Mouse (Mus musculus): Measurements from ENCODE around the gene Adamts12. TPM values are rescaled to one million over a fixed set of nuclear protein-coding genes. Genes with fewer than 3 reads are reported as not detected.

Gene Adamts12
- not detected for polyA plus RNA-seq (2017; shearing (Covaris generic))

GRCm38 (mm10) chr15:11064558-11065411 is at the start of gene Adamts12:
Gene Adamts12 (plus strand): TSS chr15:11064790.
- no peak for ATAC-seq

DNA sequence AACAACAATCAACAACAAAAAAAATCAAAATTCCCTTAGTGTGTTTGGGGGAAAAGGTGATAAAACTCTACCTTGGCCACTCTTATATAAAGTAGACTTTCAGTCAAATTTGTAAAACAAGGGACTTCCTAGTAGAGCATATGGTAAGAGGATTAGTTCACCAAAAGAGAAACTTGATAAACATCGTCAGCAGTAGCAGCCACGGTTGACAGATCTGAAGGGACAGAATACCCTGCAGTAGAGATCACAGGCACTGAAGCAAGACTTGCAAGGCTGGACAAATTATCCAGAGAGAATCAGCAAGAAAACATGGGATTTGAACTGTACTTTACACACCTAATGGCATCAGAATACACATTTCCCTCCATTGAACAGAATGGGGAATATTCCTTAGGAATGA is 49.7 kb upstream of the Adamts12 start:
- ATAC-seq, result no peak

DNA sequence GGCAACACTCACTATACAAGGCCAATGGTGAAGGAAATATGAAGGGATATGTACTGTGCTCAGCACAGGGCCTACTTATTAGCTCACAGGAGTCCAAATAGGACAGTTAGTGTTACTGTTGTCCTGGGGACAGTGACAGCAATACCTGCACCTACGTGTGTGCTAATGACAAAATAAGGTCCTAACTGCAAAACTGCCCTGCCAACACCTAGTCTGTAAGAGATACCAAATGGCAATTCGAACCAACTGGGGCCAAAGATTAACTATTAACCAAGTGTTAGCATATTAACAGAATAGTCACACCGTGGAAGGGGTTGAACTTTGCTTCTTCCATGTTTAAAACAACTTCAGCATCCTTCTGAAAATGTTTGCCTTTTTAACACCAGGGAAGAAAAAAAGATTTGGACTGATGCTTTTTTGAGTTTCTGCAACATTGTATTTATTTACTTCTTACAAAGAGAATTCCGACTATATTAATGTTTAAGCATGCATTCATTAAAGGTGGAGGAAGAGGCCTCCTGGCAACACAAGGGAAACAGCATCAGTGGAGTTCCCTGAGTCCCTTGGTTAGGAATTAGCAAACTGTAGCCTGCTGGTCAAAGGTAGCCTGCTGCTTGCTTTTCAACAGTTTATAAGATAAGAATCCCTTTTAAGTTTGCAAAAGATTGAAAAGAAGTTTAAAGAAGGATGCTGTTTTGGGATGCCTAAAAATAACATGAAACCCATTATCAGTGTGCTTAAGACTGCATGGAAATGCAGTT is 37.6 kb upstream of the Adamts12 start:
- ATAC-seq, result no peak

DNA sequence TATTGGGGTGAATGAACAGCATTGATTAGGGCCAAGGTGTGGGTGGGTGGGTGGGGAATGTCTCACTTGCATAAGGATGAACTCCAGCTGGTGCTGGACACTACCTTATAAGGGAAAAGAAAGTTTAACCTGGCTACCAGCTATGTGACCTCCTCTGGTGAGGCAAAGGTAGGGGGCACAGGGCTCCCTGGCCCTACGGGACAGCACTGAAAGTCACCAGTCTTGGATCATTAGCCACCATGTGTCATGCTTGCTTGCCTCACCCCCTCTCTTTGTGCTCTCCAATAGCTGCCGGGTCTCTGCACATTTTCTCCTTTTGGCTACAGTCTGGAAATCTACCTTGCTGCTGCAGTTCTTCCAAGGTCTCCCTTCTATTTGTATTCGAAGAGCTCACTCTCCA is 34.4 kb upstream of the Adamts12 start:
- ATAC-seq, result no peak

DNA sequence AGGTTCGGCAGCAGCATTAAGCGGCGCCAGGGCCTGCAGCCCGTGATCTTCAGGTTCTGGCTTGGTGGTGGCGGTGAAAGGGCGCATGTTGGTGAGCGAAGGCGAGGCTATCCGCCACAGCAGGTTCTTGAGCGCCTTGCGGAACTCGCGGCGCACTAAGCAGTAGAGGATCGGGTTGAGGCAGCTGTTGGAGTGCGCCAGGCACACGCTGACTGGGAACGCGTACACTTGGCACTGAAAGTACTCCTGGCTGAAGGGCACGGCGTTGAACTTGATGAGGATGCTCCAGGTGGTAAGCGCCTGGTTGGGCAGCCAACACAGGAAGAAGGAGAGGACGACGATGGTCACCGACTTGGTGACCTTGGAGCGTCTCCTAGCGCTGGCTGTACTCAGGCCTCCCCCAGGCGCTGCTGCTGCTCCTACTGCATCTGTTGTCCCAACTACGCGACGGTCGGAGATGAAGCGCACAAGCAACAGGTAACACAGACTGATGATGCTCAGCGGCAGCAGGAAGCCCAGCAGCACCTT is 28.6 kb upstream of the Adamts12 start:
- no peak for ATAC-seq

GRCm38 (mm10) chr15:11036535-11037375 is 27.8 kb upstream of the Adamts12 start:
- ATAC-seq, result no peak

DNA sequence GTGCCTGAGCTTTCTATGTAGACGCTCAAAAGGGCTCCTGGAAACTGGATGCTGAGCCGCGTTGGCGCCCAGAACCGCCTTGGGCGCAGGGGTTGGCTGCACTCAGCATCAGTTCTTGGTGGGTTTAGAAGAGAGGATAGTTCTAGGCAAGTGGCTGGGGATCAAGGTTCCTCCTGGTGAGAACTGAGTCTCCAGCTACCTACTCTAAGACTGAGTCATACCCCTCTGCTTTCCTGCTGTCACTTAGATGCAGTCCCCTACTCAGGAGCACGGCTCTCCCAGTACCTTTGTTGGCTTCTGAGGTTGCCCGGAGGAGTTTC is 27.3 kb upstream of the Adamts12 start:
- no peak for ATAC-seq

GRCm38 (mm10) chr15:11037711-11038110 is 26.9 kb upstream of the Adamts12 start, which contains the start of gene Rxfp3:
Gene Rxfp3 (minus strand): TSS chr15:11037991.
- ATAC-seq, result no peak

DNA sequence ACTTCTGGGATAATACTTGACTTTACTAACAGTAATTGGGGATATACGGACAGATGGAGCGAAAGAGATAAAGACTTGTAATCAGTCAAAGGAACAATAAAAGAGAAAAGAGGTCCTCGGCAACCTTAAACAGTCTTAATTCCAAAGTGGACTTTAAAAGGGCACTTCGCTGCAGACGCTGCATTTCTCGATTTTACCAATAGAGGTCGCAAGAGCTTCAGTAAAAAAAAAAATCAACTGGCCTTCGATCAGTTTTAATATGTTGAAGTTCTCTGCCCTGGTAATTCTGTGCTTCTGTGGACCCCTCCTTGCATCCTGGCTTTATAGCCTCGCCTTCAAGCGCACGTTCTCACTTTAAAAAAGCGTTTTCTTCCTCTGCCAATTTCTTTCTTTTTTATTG is 26.1 kb upstream of the Adamts12 start:
- ATAC-seq, result no peak

- ATAC-seq, result no peak
Observed at GRCm38 (mm10) chr15:11040067-11040466, 24.5 kb upstream of the Adamts12 start.

- no peak for ATAC-seq
Observed at GRCm38 (mm10) chr15:11041229-11041628, 23.4 kb upstream of the Adamts12 start.

- no peak for ATAC-seq
Observed at GRCm38 (mm10) chr15:11042828-11043227, 21.8 kb upstream of the Adamts12 start.

DNA sequence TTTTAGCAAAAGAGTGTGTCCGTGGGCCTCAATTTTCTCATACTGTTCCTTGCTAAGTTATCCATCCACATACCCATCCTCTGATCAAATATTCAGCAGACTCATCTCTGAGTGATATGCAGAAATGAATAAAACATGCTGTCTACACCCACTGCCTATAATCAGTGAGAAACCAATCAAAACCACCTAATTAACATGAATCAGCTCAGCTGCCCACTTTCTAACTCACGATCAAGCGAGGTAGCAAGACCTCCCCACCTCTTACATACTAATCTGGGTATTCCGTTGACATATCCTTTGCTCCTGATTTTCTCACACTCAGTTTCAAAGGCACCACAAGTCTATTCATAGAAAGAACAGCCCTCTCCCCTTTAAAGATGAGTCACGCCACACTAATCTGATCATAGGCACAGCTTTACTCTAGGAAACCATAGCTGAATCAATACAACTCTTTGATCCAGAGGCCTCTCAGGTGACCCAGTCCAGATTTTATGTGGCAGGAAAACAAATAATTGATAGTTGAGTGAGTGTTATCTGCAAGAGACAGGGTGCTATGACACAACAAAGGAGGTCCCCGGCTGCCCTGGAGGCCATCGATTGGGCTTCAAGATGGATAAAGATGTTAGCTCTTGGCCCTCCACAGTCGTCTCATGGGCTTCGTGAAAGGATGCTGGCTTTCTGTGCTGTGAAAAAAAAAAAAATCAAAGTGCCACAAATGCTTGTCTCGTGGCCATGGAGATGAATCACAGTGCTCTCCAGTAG is 10.7 kb upstream of the Adamts12 start:
- ATAC-seq, result no peak

GRCm38 (mm10) chr15:11054440-11055080 is 10.0 kb upstream of the Adamts12 start:
- no peak for ATAC-seq

DNA sequence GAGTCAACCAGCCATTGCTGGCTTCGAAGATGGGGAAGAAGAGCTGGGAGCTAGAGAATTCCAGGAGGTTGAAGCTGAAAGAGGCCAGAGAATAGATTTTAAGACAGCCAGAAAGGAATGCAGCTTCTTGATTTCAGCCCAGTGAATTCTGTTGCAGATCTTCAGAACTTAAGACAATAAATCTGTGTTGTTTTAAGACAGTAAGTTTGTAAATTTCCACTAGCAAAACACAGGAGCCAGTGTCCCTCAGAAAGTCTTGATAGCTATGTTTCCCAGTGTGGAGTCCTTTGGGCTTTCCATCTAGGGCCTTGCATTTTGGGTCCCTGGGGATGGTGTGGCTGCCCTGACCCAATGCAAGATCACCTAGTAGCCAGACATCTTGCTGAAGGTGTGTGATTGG is 1.7 kb upstream of the Adamts12 start:
- ATAC-seq, result no peak

DNA sequence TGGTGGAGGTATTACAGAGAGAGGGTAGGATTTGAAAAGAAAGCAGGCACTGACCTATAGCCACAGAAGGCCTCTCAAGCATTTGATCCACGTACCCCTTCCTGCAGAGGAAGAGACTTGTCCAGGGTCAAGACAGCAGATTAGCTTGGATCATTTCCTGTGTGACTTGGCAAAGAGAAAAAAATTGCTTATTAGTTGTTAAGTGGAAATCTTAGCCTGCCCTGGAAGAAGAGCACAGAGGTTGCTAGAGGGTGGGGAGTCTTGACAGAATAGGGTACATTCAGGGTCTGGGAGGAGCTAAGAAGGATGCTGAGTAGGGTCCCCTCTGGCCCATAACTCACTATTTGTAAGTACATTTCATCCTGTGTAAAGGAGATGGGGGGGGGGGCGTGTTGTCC is 431 bp upstream of the Adamts12 start:
- no peak for ATAC-seq

DNA sequence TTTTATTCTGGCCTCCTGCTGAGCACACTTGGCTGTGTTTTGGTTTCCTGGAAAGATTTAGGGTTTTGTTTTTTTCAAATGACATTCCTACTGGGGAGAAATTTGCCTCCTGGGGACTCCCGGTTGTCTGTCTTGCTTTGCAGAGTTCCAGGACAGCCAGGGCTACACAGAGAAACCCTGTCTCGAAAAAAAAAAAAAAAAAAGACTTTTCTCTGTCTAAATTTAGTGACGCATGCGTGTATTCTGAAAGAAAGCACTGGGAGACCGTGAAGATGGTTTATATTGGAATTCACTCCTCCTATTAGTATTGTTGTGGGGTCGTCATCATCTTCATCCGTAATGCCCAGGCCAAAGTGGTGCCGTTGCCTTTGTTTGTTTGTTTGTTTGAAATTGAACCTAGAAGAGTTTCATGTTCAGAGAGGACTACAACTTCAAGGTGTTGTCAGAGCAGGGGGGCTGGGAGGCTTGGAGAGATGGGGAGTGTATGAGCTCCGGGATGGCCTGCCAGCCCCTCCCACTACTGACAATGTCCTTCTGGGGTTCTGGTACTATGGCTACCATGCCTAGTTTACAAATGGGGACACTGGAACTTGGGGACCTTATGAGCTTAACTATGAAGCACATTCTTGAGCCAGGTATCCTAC is 1.1 kb downstream of the Adamts12 start:
- no peak for ATAC-seq

GRCm38 (mm10) chr15:11066299-11066698 is 1.7 kb downstream of the Adamts12 start:
- no peak for ATAC-seq

DNA sequence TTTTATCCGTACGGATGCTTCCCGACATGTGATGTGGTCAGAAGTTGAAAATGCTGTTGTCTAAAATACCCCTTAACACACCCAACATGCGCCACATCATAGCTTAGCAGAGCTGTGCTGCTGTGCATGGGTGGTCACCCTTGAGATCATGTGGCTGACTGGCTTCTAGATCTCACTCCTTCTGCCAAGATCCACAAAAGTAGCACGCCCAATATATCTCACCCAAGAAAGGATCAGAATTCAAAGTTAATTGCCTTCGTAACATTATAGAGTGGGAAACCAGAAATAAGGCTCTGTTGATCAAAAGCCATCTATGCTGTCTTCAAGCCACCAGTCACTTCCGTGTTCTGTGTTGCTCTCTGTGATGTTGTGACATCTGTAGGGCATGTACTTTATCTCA is 3.3 kb downstream of the Adamts12 start:
- no peak for ATAC-seq

DNA sequence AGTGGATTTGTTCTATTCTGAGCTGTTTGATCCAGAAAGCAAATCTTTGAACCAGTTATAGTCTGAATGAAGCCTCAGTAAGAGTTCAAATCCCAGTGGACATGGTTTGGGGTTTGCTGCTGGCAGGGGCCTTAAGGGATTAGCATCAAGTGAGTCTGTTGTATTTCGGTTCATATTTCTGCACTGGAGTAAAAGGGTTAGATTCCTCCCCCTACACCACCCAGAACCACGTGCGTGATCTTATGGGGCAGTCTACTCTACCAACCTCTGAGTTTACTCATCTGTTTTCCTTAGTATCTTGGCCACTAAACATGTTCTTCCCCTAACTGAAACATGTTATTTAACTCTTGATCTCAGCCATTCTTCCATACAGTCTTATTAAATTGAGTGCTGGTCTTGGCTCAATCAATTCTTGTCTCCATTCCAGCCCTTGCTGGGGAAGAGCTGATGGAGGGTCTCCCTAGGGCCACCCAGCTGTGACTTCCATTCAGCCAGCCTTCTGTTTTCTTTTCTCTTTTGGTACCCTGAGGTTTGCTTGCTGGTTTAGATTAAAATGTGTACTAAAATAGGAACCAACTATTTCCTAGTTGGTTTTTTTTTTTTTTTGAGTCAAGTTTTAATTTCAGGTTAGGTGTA is 11.3 kb downstream of the Adamts12 start:
- ATAC-seq, result no peak
